Mouse (Mus musculus): ENCODE measurements around the gene Adgrv1. TPM values are rescaled to one million over a fixed set of nuclear protein-coding genes. Genes with fewer than 3 reads are reported as not detected.

The Adgrv1 gene
- polyA plus RNA-seq, 1 experiment from 2014 or later = 10.9 TPM

DNA sequence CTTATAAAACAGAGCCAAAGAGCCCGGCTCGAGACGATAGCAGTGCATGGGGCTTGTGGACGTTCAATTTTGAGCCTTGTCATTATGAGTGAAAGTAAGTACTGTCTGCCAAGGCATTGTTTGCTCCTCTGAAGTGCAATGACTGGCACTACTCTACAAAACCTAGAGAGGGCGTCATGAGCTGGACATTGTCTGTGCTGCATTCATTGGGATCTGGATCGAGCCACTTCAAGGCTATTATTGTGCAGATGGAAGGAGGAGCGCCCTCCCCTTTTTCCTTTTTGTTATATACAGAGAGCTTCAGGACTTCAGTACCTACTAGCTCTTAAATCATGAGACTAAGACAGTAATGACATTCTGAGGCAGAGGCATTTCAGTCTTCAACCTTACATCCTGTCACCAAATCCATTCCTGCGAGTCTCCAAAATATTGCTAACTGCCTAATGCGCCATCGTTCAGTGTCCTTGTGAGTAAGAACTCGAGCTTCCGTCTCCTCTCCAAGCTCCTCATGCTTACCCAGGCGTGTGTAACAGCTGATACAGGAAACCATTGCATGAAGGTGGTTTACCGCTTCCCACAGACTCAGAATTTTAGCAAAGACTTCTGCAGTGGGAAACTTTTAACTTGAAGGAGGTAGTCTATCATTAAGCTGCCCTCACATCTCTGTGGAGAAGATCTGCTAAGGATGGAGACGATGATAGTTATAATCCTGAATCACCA is 285.5 kb downstream of the Adgrv1 start:
- Histone ChIP-seq H3K4me3 (no peak overlapping the region), H3K4me1 (peaks cover 9% of the 10 kb centered on the region), H3K27me3 (replicated peaks; ENCODE audit: low read depth, poor library complexity, severe bottlenecking) (no peaks in the 10 kb centered on the region), H3K36me3 (replicated peaks) (0 out of 2 replicates have a peak, but pooled peaks cover 6% of the 10 kb centered on the region), H3K9me3 (no peaks in the 10 kb centered on the region), H3K27ac (replicated peaks) (no peak overlapping the region)
- DNase-seq (ENCODE audit: low spot score) = no peak
- 91% methylated on average over 15 of the region's 15 CpGs for WGBS

DNA sequence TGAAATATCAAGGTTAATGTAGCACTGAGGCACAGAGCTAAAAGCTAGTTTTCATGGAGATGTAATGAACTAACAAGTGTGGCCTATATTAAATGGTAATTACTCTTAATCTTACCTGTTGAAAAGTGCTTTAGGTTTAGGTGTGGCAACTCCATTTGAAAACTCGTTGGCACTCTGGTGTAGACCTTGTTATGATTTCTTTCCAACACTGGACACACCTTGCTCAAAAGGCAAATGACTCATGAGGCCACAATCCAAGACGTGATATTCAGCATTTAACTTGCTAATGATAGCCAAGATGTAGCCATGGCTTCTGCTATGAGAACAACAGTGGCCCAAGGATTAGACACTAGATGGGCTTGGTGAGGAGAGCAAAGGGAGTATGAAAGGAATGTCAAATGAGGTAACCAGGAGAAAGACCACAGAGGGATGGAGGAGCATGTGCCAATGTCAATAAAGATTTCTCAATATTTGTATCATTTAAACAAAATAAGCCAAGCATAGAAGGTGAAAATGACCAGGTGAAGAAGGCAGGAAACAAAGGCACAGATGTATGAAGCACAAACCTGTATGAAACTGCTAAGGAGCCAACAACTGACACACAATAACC is 289.9 kb downstream of the Adgrv1 start:
- Histone ChIP-seq H3K36me3 (replicated peaks) (0 out of 2 replicates have a peak, but pooled peaks cover 6% of the 10 kb centered on the region), H3K27ac (replicated peaks) (no peak overlapping the region), H3K9me3 (no peaks in the 10 kb centered on the region), H3K27me3 (replicated peaks; ENCODE audit: low read depth, poor library complexity, severe bottlenecking) (no peaks in the 10 kb centered on the region), H3K4me1 (no peaks in the 10 kb centered on the region), H3K4me3 (no peak overlapping the region)
- 75% methylated on average over 2 of the region's 2 CpGs for whole genome bisulfite sequencing
- DNase-seq (ENCODE audit: low spot score) = no peak

DNA sequence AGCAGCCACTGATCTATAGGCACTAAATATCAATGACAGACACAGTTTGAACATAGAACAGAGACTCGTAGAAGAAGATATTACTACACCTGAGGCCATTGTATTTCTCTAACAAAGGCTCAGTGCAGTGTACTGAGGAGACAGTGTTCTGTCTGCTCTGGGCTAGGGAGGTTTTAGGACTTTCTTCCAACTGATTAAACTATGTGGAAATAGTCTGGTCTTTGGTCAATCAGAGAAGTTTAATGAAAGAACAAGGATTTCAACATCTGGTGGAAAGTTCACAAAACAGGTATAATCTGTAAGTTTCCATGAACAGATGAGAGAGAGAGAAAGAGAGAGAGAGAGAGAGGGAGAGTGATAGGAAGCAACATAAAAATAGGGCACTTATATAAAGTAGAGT is 297.7 kb downstream of the Adgrv1 start:
- H3K27ac ChIP-seq (replicated peaks) = no peak overlapping the region
- H3K9me3 ChIP-seq = no peaks in the 10 kb centered on the region
- H3K27me3 ChIP-seq (replicated peaks; ENCODE audit: low read depth, poor library complexity, severe bottlenecking) = no peaks in the 10 kb centered on the region
- DNase-seq (ENCODE audit: low spot score) = no peak
- peaks cover 7% of the 10 kb centered on the region for H3K4me1 ChIP-seq
- 87% methylated on average over 1 of the region's 1 CpGs for WGBS
- no peaks in the 10 kb centered on the region for H3K36me3 ChIP-seq (replicated peaks)
- H3K4me3 ChIP-seq = no peak overlapping the region

DNA sequence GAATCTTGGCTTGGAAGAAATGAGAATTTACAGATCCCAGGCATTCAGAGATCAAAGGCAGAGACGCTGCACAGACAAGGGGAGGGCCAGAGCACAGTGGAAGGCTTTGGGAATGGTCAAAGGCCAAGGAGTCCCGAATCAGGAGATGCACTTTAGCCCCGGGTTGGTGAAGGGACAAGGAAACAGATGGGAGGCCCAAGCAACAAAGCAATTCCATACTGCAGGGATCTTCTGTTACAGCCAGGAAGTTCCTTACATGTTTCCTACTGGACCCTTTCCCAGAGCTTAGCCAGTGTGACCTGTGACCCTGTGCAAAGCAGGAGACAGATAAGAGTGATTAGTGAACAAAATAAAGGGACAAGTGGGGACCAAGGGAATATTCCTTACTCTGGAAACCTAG is 300.9 kb downstream of the Adgrv1 start:
- no peaks in the 10 kb centered on the region for H3K36me3 ChIP-seq (replicated peaks)
- peaks cover 7% of the 10 kb centered on the region for H3K4me1 ChIP-seq
- no peak overlapping the region for H3K4me3 ChIP-seq
- no peak overlapping the region for H3K27ac ChIP-seq (replicated peaks)
- no peaks in the 10 kb centered on the region for H3K27me3 ChIP-seq (replicated peaks; ENCODE audit: low read depth, poor library complexity, severe bottlenecking)
- 33% methylated on average over 3 of the region's 3 CpGs for WGBS
- H3K9me3 ChIP-seq = no peaks in the 10 kb centered on the region
- DNase-seq (ENCODE audit: low spot score) = peak; percentile 28

DNA sequence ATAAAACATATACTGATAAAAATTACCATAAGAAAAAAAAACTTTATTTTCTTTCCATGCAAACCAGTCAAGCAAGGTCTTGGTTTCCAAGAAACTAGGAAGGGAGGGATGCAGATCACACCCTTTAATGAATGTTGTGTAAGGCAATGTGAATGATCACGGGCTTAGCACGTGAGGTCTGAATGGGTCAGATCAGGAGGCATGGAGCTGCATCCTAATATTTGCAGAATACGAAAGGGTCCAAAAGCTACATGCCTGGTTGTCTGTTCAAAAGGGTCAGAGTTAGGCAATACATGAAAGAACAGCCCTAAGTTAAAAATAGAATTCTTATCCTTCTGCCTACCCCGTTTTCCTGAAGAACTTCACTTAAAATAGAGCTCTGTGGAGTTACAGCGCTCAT is 303.2 kb downstream of the Adgrv1 start:
- no peak overlapping the region for H3K27ac ChIP-seq (replicated peaks)
- H3K4me3 ChIP-seq = no peak overlapping the region
- peaks cover 7% of the 10 kb centered on the region for H3K4me1 ChIP-seq
- no peaks in the 10 kb centered on the region for H3K27me3 ChIP-seq (replicated peaks; ENCODE audit: low read depth, poor library complexity, severe bottlenecking)
- no peaks in the 10 kb centered on the region for H3K9me3 ChIP-seq
- WGBS = 91% methylated on average over 5 of the region's 5 CpGs
- no peaks in the 10 kb centered on the region for H3K36me3 ChIP-seq (replicated peaks)
- DNase-seq (ENCODE audit: low spot score) = no peak

DNA sequence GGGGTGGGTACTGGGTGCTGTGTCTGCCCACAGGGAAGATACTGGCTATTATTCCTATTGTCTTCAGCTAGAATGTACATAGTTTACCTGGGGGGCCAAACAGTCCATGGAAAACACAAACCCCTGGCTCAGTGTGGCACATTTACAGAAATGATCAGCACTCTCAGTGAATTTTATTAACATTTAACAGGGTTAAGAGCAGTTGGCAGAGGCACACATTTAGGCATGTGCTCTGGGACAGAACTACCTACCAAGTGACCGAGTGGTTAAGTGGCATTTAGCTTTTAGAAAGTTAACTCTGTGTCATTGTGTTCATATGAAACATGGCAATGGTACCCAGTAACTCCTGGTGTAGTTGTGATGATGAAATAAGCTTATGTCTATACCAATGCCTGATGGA is 304.8 kb downstream of the Adgrv1 start:
- Histone ChIP-seq H3K4me3 (no peak overlapping the region), H3K27me3 (replicated peaks; ENCODE audit: low read depth, poor library complexity, severe bottlenecking) (no peaks in the 10 kb centered on the region), H3K4me1 (peaks cover 7% of the 10 kb centered on the region), H3K27ac (replicated peaks) (no peak overlapping the region), H3K9me3 (no peaks in the 10 kb centered on the region), H3K36me3 (replicated peaks) (no peaks in the 10 kb centered on the region)
- DNase-seq (ENCODE audit: low spot score) = no peak
- 91% methylated on average over 1 of the region's 1 CpGs for WGBS

DNA sequence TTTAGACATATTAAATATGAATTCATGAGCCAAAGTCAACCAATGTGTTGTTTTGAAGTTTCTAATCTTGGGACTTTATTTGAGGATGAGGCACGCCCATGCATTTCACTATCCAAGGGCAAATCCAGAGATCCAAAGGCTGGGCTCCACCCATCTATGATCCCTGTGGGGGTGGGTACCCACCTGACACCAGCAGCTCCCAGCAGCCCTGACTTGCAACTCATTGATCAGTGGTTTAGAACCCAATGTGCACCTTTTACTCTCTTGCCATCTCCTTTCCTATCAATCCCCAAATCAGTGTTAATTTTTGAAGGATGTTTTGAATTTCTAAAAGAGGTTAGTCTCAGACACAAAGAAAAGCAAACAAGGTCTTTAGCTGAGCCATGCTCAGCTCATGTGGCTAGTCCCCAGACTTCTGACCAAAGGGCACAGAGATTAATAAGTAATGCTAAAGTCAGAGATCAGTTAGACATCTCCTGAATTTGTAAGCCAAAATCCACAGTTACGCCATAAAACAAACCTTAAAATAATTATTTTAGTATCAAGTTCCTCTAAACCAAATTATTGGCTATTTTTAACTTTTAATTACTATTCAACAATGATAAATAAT is 307.2 kb downstream of the Adgrv1 start:
- no peak for DNase-seq (ENCODE audit: low spot score)

DNA sequence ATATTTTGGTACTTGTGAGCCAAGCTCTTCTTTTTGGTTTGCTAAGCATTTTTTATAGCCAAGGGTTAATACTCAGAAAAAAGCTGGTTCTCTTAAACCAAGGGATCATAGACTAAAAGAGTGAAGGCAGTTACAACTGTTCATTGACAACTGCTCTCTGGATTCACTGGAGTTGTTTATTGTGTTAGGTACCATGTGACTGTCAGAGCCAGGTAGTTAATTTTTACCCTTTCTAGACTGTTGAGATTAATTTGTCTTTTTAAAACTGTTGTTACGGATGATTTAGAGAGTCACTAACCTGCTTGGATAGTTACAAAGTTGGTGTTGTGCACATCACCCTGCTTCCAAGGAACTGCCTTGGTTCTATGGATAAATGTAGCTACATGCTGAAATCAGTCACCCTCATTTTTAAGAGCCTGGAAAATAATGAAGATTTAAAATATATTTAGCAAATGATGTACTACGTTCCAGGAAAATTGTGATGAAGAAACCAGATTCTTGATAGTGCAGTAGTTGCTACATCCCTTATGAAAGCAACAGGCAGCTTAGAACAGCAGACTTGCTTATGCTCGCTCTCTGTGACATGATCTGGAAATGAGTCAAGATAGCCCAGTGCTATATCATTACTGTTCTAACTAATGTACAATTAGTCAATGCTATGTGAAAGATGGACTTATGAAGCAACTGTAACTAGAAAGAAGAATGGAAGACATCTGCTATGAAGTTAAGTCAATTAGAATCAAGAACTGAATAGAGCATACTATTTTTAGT is 309.2 kb downstream of the Adgrv1 start:
- no peak for DNase-seq (ENCODE audit: low spot score)
- Histone ChIP-seq H3K27ac (replicated peaks) (no peak overlapping the region), H3K9me3 (no peaks in the 10 kb centered on the region), H3K27me3 (replicated peaks; ENCODE audit: low read depth, poor library complexity, severe bottlenecking) (no peaks in the 10 kb centered on the region), H3K4me3 (no peak overlapping the region), H3K4me1 (no peaks in the 10 kb centered on the region), H3K36me3 (replicated peaks) (no peaks in the 10 kb centered on the region)
- WGBS = 88% methylated on average over 3 of the region's 3 CpGs

More for the DNA sequence above, 307.2 kb downstream of the Adgrv1 start:
- 89% methylated on average over 2 of the region's 2 CpGs for WGBS
- Histone ChIP-seq H3K4me3 (no peak overlapping the region), H3K4me1 (no peaks in the 10 kb centered on the region), H3K27ac (replicated peaks) (no peak overlapping the region), H3K9me3 (no peaks in the 10 kb centered on the region), H3K36me3 (replicated peaks) (no peaks in the 10 kb centered on the region), H3K27me3 (replicated peaks; ENCODE audit: low read depth, poor library complexity, severe bottlenecking) (no peaks in the 10 kb centered on the region)

DNA sequence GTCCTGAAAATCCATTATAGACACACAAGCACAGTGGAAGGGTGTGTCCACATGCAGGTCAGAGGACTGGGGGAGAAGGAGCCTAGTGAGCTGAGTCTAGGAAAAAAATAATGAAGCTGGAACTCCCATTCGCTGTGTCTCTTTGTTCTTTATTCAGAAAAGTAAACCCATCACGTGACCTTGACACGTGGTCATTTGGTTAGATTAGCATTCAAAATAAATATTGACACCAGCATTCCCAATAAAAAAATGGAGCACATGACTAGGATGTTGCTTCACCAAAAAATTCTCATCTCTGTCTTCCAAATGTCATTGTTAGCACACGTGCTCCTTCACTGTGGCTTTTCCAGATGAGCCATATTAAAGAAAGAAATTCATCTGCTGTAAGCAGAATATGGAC is 316.4 kb downstream of the Adgrv1 start:
- whole genome bisulfite sequencing = 87% methylated on average over 4 of the region's 4 CpGs

DNA sequence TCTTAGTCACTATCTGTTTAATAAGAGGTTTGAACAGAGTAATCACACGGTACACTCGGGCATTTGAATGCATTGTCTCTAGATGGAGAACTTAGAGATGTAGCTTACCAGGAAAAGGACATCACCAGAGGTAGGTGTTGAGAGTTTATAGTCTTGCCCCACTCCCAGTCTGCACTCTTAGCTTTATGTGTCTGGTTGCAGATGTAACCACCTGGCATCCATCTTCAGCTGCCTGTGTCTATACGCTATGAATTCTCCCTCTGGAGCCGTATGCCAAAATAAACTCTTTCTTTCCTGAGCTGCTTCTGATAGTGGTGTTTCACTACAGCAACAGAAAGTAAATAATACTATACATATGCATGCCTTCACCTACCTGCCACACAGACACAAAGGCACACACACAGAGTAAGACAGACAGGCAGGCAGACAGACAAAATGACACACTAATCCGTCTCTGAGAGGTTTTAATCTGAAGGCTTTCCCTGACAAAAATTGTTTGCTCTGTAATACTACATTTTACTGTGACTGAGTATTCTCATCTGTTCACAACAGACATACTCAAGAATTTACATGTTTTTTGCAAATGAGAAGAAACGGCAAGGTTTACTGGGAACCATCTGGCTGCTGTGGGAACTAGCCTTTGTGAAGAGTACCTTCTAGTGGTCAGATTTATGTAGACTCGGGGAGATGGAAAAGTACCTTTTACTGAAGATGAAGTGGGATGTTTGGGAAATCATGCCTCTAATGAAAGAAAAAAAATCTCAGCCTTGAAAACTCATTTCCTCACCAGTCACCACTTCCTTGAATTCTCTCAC is 318.4 kb downstream of the Adgrv1 start:
- Histone ChIP-seq H3K27ac (replicated peaks) (no peak overlapping the region), H3K4me1 (no peaks in the 10 kb centered on the region), H3K27me3 (replicated peaks; ENCODE audit: low read depth, poor library complexity, severe bottlenecking) (no peaks in the 10 kb centered on the region), H3K4me3 (no peak overlapping the region), H3K9me3 (no peaks in the 10 kb centered on the region), H3K36me3 (replicated peaks) (no peaks in the 10 kb centered on the region)
- WGBS = 78% methylated on average over 7 of the region's 7 CpGs
- DNase-seq (ENCODE audit: low spot score) = no peak

More for the DNA sequence above, 316.4 kb downstream of the Adgrv1 start:
- Histone ChIP-seq H3K36me3 (replicated peaks) (no peaks in the 10 kb centered on the region), H3K4me1 (no peaks in the 10 kb centered on the region), H3K27me3 (replicated peaks; ENCODE audit: low read depth, poor library complexity, severe bottlenecking) (no peaks in the 10 kb centered on the region), H3K27ac (replicated peaks) (no peak overlapping the region), H3K4me3 (no peak overlapping the region), H3K9me3 (no peaks in the 10 kb centered on the region)
- no peak for DNase-seq (ENCODE audit: low spot score)

DNA sequence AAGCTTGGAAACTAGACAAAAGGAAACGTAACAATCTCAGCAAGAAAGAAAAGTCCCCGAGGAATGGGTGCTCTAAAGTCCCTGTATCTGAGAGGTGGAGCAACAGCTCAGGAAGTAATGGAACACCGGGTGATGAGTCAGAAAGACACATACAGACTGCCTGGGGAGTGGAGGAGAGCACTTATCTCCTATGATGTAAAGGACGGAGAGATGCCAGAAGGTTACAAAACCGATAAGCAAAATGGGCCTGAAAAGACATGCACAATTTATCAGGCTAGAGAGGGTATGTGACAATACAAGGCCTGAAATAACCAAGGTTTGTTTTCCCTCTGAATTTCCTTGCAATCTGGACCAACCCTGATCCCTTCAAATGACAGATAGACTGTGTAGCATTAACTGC is 320.8 kb downstream of the Adgrv1 start:
- 84% methylated on average over 5 of the region's 5 CpGs for WGBS
- Histone ChIP-seq H3K27me3 (replicated peaks; ENCODE audit: low read depth, poor library complexity, severe bottlenecking) (no peaks in the 10 kb centered on the region), H3K4me3 (no peak overlapping the region)

DNA sequence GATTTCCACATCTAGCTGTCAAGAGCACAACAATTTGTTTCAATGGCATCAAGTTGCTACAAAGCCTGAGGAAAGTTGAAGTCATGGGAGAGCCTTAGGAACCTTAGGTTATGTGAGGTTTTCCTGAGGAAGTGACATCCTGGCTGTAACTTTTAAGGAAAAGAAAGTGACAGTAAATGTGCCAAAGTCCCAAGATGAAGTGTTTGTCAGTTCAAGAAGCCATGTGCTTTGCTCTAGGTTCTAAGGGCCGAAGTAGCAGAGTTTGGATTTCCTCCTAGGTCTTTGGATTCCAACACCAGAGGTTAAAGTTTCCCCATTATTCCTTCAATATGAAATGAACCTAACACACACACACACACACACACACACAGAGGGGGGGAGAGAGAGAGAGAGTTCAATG is 332.1 kb downstream of the Adgrv1 start:
- no peak overlapping the region for H3K27ac ChIP-seq (replicated peaks)
- no peaks in the 10 kb centered on the region for H3K27me3 ChIP-seq (replicated peaks; ENCODE audit: low read depth, poor library complexity, severe bottlenecking)
- no peak overlapping the region for H3K4me3 ChIP-seq
- H3K9me3 ChIP-seq = no peaks in the 10 kb centered on the region
- 98% methylated on average over 1 of the region's 1 CpGs for WGBS
- no peaks in the 10 kb centered on the region for H3K4me1 ChIP-seq
- no peaks in the 10 kb centered on the region for H3K36me3 ChIP-seq (replicated peaks)
- no peak for DNase-seq (ENCODE audit: low spot score)

More for the DNA sequence above, 320.8 kb downstream of the Adgrv1 start:
- Histone ChIP-seq H3K36me3 (replicated peaks) (no peaks in the 10 kb centered on the region), H3K4me1 (no peaks in the 10 kb centered on the region), H3K27ac (replicated peaks) (no peak overlapping the region), H3K9me3 (no peaks in the 10 kb centered on the region)
- DNase-seq (ENCODE audit: low spot score) = no peak

Data from embryonic facial prominence, embryonic 10.5 days (tissue).